Mouse (Mus musculus): Measurements from ENCODE around the gene Chit1.

The Chit1 gene

GRCm38 (mm10) chr1:134142363-134142794 is 31.3 kb downstream of the Chit1 start:
- no peak for DNase-seq (ENCODE audit: low read depth, low spot score)

GRCm38 (mm10) chr1:134146066-134146465 is 35.0 kb downstream of the Chit1 start:
- no peak for DNase-seq (ENCODE audit: low read depth, low spot score)

GRCm38 (mm10) chr1:134150076-134150475 is 39.0 kb downstream of the Chit1 start:
- no peak for DNase-seq (ENCODE audit: low read depth, low spot score)

- DNase-seq (ENCODE audit: low read depth, low spot score), result no peak
Measured at GRCm38 (mm10) chr1:134150745-134151144, 39.7 kb downstream of the Chit1 start.

GRCm38 (mm10) chr1:134151655-134152412 is 40.8 kb downstream of the Chit1 start:
- peak; percentile 54 for DNase-seq (ENCODE audit: low read depth, low spot score)

- no peak for DNase-seq (ENCODE audit: low read depth, low spot score)
Measured at GRCm38 (mm10) chr1:134152626-134153590, 41.9 kb downstream of the Chit1 start.

- no peak for DNase-seq (ENCODE audit: low read depth, low spot score)
Measured at GRCm38 (mm10) chr1:134154121-134154520, 43.1 kb downstream of the Chit1 start.

GRCm38 (mm10) chr1:134154655-134155054 is 43.6 kb downstream of the Chit1 start:
- no peak for DNase-seq (ENCODE audit: low read depth, low spot score)

GRCm38 (mm10) chr1:134160404-134160803 is 49.4 kb downstream of the Chit1 start:
- no peak for DNase-seq (ENCODE audit: low read depth, low spot score)

GRCm38 (mm10) chr1:134161399-134161798 is 50.4 kb downstream of the Chit1 start:
- no peak for DNase-seq (ENCODE audit: low read depth, low spot score)

- no peak for DNase-seq (ENCODE audit: low read depth, low spot score)
Measured at GRCm38 (mm10) chr1:134162510-134163225, 51.6 kb downstream of the Chit1 start.

GRCm38 (mm10) chr1:134163476-134163875 is 52.4 kb downstream of the Chit1 start:
- DNase-seq (ENCODE audit: low read depth, low spot score), result no peak

- no peak for DNase-seq (ENCODE audit: low read depth, low spot score)
Measured at GRCm38 (mm10) chr1:134164454-134164853, 53.4 kb downstream of the Chit1 start.

GRCm38 (mm10) chr1:134166547-134166946 is 55.5 kb downstream of the Chit1 start:
- no peak for DNase-seq (ENCODE audit: low read depth, low spot score)

- DNase-seq (ENCODE audit: low read depth, low spot score), result no peak
Measured at GRCm38 (mm10) chr1:134167416-134168305, 56.6 kb downstream of the Chit1 start.

GRCm38 (mm10) chr1:134168567-134168966 is 57.5 kb downstream of the Chit1 start:
- DNase-seq (ENCODE audit: low read depth, low spot score), result no peak

GRCm38 (mm10) chr1:134168985-134169697 is 58.1 kb downstream of the Chit1 start:
- DNase-seq (ENCODE audit: low read depth, low spot score), result no peak

- no peak for DNase-seq (ENCODE audit: low read depth, low spot score)
Measured at GRCm38 (mm10) chr1:134173081-134173480, 62.0 kb downstream of the Chit1 start.

GRCm38 (mm10) chr1:134177976-134178375 is 66.9 kb downstream of the Chit1 start:
- DNase-seq (ENCODE audit: low read depth, low spot score), result no peak

GRCm38 (mm10) chr1:134182025-134182424 is 71.0 kb downstream of the Chit1 start, which contains the start of gene Chil1:
Gene Chil1 (plus strand): TSS chr1:134182176.
- no peak for DNase-seq (ENCODE audit: low read depth, low spot score)

Data from CD4-positive helper T cell, adult 2 months (primary cell).